Mouse (Mus musculus): ENCODE data around the gene Cdk14.

GRCm38 (mm10) chr5:5211780-5212135 is 208.4 kb downstream of the Cdk14 start:
- TF ChIP-seq EP300 (IDR thresholded peaks at IDR 0.05; ENCODE audit: insufficient read depth, low read depth, low read length) (no peak), CTCF (IDR thresholded peaks at IDR 0.05; ENCODE audit: low read depth, low read length) (no peak), POLR2A (IDR thresholded peaks at IDR 0.05; ENCODE audit: insufficient read depth, low read length) (no peak)
